Comparison of ENCODE assay signal across 8 mouse cellular contexts in the genomic region with DNA sequence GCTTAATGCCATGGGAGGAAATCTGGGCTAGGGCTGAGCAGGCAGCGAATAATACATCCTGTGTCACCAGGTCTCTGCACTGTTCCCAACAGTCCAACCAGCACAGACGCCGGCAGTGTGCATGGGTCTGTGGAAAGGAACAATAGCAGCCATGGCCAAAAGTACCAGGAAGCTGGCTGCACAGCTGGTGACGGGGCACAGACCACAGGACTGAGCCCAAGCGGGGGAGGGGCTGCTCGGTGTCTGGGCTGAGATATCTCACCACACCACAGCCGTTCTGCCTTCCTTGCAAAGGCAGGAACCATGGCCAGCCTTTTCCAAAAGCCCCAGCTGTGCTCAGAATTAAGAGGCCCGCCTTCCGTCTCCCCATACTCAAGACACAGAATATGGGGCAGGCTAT.
DNase-seq lines count a peak whose midpoint lies in the region; ATAC-seq and TF ChIP-seq lines count a peak whose summit lies in the region.

No protein-coding gene starts in this region.

- 30% methylated on average over 9 of the region's 9 CpGs for WGBS in heart, embryonic 11.5 days (ENCODE audit: insufficient replicate concordance)
- 22% methylated on average over 9 of the region's 9 CpGs for WGBS in forebrain, embryonic 16.5 days
- 25% methylated on average over 9 of the region's 9 CpGs for WGBS in hindbrain, postnatal 0 days
- WGBS in stomach, embryonic 16.5 days = 59% methylated on average over 9 of the region's 9 CpGs
- WGBS in cerebellum, adult 2 months = 49% methylated on average over 9 of the region's 9 CpGs

- no peaks in the 10 kb centered on the region for H3K27me3 ChIP-seq in heart, embryonic 11.5 days (ENCODE audit: control insufficient read depth, insufficient read depth, low read length)
- H3K27me3 ChIP-seq in forebrain, embryonic 16.5 days (replicated peaks; ENCODE audit: control insufficient read depth, insufficient read depth, low read length) = no peaks in the 10 kb centered on the region
- no peaks in the 10 kb centered on the region for H3K27me3 ChIP-seq in hindbrain, postnatal 0 days (ENCODE audit: insufficient read depth, low read length)
- no peaks in the 10 kb centered on the region for H3K27me3 ChIP-seq in stomach, embryonic 16.5 days (ENCODE audit: control insufficient read depth, insufficient read depth, low read length)
- H3K27me3 ChIP-seq in cerebellum, adult 2 months (ENCODE audit: control insufficient read depth, insufficient read depth, low read length) = no peaks in the 10 kb centered on the region

- no peak overlapping the region for H3K4me2 ChIP-seq in heart, embryonic 11.5 days
- H3K4me2 ChIP-seq in forebrain, embryonic 16.5 days (ENCODE audit: low read length) = no peak overlapping the region
- H3K4me2 ChIP-seq in hindbrain, postnatal 0 days (ENCODE audit: low read depth, low read length) = no peak overlapping the region
- no peak overlapping the region for H3K4me2 ChIP-seq in stomach, embryonic 16.5 days (ENCODE audit: low read depth, low read length)

- H3K9me3 ChIP-seq in heart, embryonic 11.5 days (replicated peaks; ENCODE audit: control insufficient read depth, low read length) = no peaks in the 10 kb centered on the region
- no peaks in the 10 kb centered on the region for H3K9me3 ChIP-seq in forebrain, embryonic 16.5 days (ENCODE audit: control insufficient read depth, low read length)
- no peaks in the 10 kb centered on the region for H3K9me3 ChIP-seq in hindbrain, postnatal 0 days (ENCODE audit: low read length)
- no peaks in the 10 kb centered on the region for H3K9me3 ChIP-seq in stomach, embryonic 16.5 days (replicated peaks; ENCODE audit: control insufficient read depth, low read length)

- no peak for TF ChIP-seq POLR2A in cerebellum, adult 2 months (IDR thresholded peaks at IDR 0.05; ENCODE audit: borderline replicate concordance, insufficient read depth, low read length)

- no peak for TF ChIP-seq CTCF in hindbrain, postnatal 0 days (IDR thresholded peaks at IDR 0.05; ENCODE audit: low read depth)
- TF ChIP-seq CTCF in cerebellum, adult 2 months (IDR thresholded peaks at IDR 0.05; ENCODE audit: borderline replicate concordance, insufficient read depth, low read depth, low read length) = no peak

- no peak overlapping the region for H3K4me3 ChIP-seq in heart, embryonic 11.5 days (ENCODE audit: low read depth, low read length)
- no peak overlapping the region for H3K4me3 ChIP-seq in forebrain, embryonic 16.5 days (replicated peaks; ENCODE audit: low read length)
- no peak overlapping the region for H3K4me3 ChIP-seq in hindbrain, postnatal 0 days (ENCODE audit: low read length)
- no peak overlapping the region for H3K4me3 ChIP-seq in stomach, embryonic 16.5 days (replicated peaks; ENCODE audit: low read length)
- H3K4me3 ChIP-seq in cerebellum, adult 2 months (replicated peaks; ENCODE audit: insufficient read depth, low read depth, low read length) = no peak overlapping the region

- H3K9ac ChIP-seq in heart, embryonic 11.5 days (ENCODE audit: low read depth, low read length) = no peak overlapping the region
- H3K9ac ChIP-seq in forebrain, embryonic 16.5 days (replicated peaks; ENCODE audit: low read depth, low read length) = no peak overlapping the region
- H3K9ac ChIP-seq in hindbrain, postnatal 0 days (replicated peaks; ENCODE audit: low read length) = no peak overlapping the region
- H3K9ac ChIP-seq in stomach, embryonic 16.5 days (ENCODE audit: low read length) = no peak overlapping the region

- ATAC-seq in heart, embryonic 11.5 days (replicated peaks; ENCODE audit: insufficient number of reproducible peaks, low FRiP score, low TSS enrichment) = no peak; the same call in 1 of the 2 replicates
- ATAC-seq in forebrain, embryonic 16.5 days = peak; percentile 68
- ATAC-seq in hindbrain, postnatal 0 days = peak; percentile 72; the same call in 1 of the 2 replicates
- peak; percentile 57; the same call in 1 of the 2 replicates for ATAC-seq in stomach, embryonic 16.5 days (ENCODE audit: insufficient read depth, low FRiP score)

- H3K27ac ChIP-seq in heart, embryonic 11.5 days (ENCODE audit: low read depth, low read length) = no peak overlapping the region
- no peak overlapping the region for H3K27ac ChIP-seq in forebrain, embryonic 16.5 days (ENCODE audit: low read length)
- H3K27ac ChIP-seq in hindbrain, postnatal 0 days = no peak overlapping the region
- H3K27ac ChIP-seq in stomach, embryonic 16.5 days (ENCODE audit: low read length) = no peak overlapping the region
- H3K27ac ChIP-seq in cerebellum, adult 2 months (ENCODE audit: insufficient read depth, low read length) = no peak overlapping the region

- H3K4me1 ChIP-seq in heart, embryonic 11.5 days (ENCODE audit: control insufficient read depth, insufficient read depth, low read length) = peaks cover 13% of the 10 kb centered on the region
- H3K4me1 ChIP-seq in forebrain, embryonic 16.5 days (replicated peaks; ENCODE audit: control insufficient read depth, insufficient read depth, low read length) = peaks cover 2% of the 10 kb centered on the region; the same call in 1 of the 2 replicates
- no peaks in the 10 kb centered on the region; the same call in 1 of the 2 replicates for H3K4me1 ChIP-seq in hindbrain, postnatal 0 days (ENCODE audit: insufficient read depth, low read length)
- H3K4me1 ChIP-seq in stomach, embryonic 16.5 days (ENCODE audit: control insufficient read depth, insufficient read depth, low read length) = peaks cover 10% of the 10 kb centered on the region
- H3K4me1 ChIP-seq in cerebellum, adult 2 months (ENCODE audit: control insufficient read depth, insufficient read depth, low read length) = peaks cover 8% of the 10 kb centered on the region

- DNase-seq in heart, adult 11 months = peak; percentile 97
- peak; percentile 38 for DNase-seq in ES-CJ7 (ENCODE audit: low read depth, low spot score)
- DNase-seq in hindbrain, postnatal 0 days (ENCODE audit: low spot score) = peak; percentile 44
- peak; percentile 24 for DNase-seq in lung, postnatal 25 days (ENCODE audit: low spot score)
- DNase-seq in cerebellum, adult 2 months = no peak

- H3K36me3 ChIP-seq in heart, embryonic 11.5 days (ENCODE audit: control insufficient read depth, insufficient read depth, low read length) = no peaks in the 10 kb centered on the region
- H3K36me3 ChIP-seq in forebrain, embryonic 16.5 days (ENCODE audit: control insufficient read depth, insufficient read depth) = no peaks in the 10 kb centered on the region
- no peaks in the 10 kb centered on the region for H3K36me3 ChIP-seq in hindbrain, postnatal 0 days (ENCODE audit: insufficient read depth, low read length)
- H3K36me3 ChIP-seq in stomach, embryonic 16.5 days (ENCODE audit: control insufficient read depth, insufficient read depth, low read length) = no peaks in the 10 kb centered on the region

Comparison
In these comparisons a context has a peak if more than half of its experiments do, and no peak if none do; other contexts are left out.
1. DNase-seq: peak in heart, adult 11 months (single experiment), ES-CJ7 (single experiment), hindbrain, postnatal 0 days (single experiment) and lung, postnatal 25 days (single experiment); none in cerebellum, adult 2 months (0 of 2).